Mouse (Mus musculus) embryonic stem cell, embryonic (primary cell): ENCODE measurements around the gene Adamtsl1.

Experiments
- CTCF ChIA-PET, 4 experiments: fragments of 300-600 bp in 2 of 4; fragments of 350-600 bp in 2 of 4; sonication (Branson Sonifier 250); formaldehyde crosslinking; loops; one replicate each; lab custom pipeline; 2022; ENCODE audit warnings: inconsistent platforms in 2 of 4; lab: Charles Lee
- POLR2A ChIA-PET, 4 experiments: fragments of 300-600 bp in 2 of 4; fragments of 350-600 bp in 2 of 4; sonication (Branson Sonifier 250); formaldehyde crosslinking; loops; one replicate each; lab custom pipeline; 2022; ENCODE audit warnings: antibody characterized with exemption in 4 of 4, inconsistent platforms in 1 of 4; lab: Charles Lee

The Adamtsl1 gene

DNA sequence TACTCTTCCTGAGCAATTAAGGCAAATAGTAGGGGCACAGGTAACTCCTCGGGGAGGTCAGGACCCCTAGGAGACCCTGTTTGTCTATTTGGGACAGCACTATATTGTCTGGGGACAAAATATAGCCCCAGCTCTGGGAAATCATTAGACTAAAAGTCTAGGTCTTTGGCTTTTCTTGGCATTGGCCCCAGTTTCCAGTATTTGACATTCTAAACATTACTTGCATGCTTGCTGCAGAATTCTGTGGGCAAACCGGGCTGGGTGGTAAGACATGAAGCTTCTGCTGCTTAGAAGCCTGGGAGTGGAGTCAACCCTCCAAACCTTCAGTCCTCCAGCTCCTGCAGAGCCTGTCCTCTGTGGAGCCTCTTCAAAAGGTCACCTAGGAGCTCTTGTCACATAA is 869.2 kb downstream of the Adamtsl1 start:
- CTCF ChIA-PET, result no interaction called here
- POLR2A ChIA-PET, result no interaction called here

GRCm38 (mm10) chr4:86385121-86385520 is 871.1 kb downstream of the Adamtsl1 start:
- ChIA-PET POLR2A (no interaction called here), CTCF (interaction anchor here in 1 of 4 experiments (1.2 kb wide), 1 partner anchor 160 kb away, joined by 3 read pairs; no protein-coding TSS in a partner anchor)

- POLR2A ChIA-PET, result no interaction called here
- CTCF ChIA-PET, result no interaction called here
Observed at GRCm38 (mm10) chr4:86388430-86388829, 874.5 kb downstream of the Adamtsl1 start.

GRCm38 (mm10) chr4:86391176-86391575 is 877.2 kb downstream of the Adamtsl1 start:
- POLR2A ChIA-PET, result no interaction called here

DNA sequence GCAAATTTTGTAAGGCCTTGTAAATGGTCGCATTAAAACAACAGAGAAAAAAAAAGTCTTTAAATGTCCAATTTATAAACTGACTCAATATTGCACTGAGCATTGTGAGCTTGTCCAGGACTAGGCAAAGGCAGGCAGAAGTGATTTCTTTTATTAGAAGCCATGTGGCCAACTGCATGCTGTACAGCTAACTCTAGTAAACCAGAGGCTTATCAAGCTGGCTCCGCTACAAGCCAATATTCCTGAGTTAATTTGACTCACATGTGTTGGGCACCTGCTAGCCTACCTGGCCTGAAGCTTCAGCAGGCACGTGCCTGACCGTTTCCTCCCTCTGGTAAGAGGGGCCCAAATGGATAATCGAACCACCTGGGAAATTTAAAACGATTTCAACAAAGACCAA is 881.7 kb downstream of the Adamtsl1 start:
- ChIA-PET POLR2A (interaction anchor here in 1 of 4 experiments (0.6 to 1.9 kb wide), 3 partner anchors 12 to 44 kb away, joined by 3 to 5 read pairs (median 3); no protein-coding TSS in a partner anchor), CTCF (no interaction called here)

More at GRCm38 (mm10) chr4:86391176-86391575, 877.2 kb downstream of the Adamtsl1 start:
- CTCF ChIA-PET, result no interaction called here

DNA sequence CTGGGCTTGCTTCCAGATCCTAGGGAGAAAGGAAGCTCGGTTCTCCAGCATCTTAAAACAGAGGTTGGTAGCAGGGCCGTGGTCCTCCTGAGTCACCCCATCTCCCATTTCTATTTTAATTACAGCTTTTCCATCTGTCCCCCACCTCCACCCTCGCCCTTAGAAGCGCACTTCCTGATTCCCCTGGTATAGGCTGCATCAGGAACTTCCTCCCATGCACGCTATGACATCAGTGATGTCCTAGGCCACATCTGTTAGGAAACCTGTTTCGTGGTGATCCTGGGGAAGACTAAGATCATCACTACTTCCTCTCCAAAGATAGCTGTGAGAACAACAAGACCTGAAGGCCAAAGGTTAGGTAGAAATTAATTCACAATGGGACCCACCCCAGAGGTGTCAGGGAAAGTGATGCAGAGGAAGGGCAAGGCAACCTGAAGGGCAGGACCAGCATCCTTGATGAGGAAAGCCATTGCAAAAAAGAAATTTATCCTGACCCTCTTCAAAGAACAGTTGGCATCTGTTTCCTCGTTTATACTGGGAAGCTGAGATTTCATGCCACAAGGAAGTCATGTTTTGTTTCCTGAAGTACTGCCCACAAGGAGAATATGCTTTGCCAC is 882.8 kb downstream of the Adamtsl1 start:
- POLR2A ChIA-PET, result interaction anchor here in 1 of 4 experiments (1.2 to 1.9 kb wide), 2 partner anchors 11 to 29 kb away, joined by 3 to 5 read pairs; no protein-coding TSS in a partner anchor
- CTCF ChIA-PET, result no interaction called here

- CTCF ChIA-PET, result no interaction called here
Observed at GRCm38 (mm10) chr4:86397470-86397869, 883.5 kb downstream of the Adamtsl1 start.

DNA sequence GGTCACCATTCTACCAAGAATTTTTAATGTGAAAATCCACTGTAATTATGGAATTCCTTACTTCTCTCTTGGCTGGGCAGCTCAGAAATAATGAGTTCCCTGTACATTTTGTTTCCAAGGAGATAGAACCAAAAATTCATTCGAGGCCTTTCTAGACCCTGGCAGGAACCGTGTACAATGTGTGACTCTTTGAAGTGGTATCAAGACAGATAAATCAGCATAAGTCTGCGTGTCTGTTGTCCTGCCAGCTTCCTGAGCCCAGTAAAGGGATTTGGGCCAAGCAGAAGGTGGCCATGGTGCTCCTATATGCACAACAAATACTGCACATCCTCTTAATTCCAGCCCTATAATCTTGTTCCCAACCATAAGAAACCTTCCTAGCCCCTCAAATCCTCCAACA is 887.1 kb downstream of the Adamtsl1 start:
- CTCF ChIA-PET, result no interaction called here
- POLR2A ChIA-PET, result no interaction called here

More at GRCm38 (mm10) chr4:86397470-86397869, 883.5 kb downstream of the Adamtsl1 start:
- POLR2A ChIA-PET, result interaction anchor here in 1 of 4 experiments (0.5 to 0.6 kb wide), 2 partner anchors 1078 to 1634 kb away, joined by 3 read pairs; no protein-coding TSS in a partner anchor

- POLR2A ChIA-PET, result interaction anchor here in 1 of 4 experiments (1.7 kb wide), 1 partner anchor 11 kb away, joined by 5 read pairs; no protein-coding TSS in a partner anchor
Observed at GRCm38 (mm10) chr4:86406501-86407199, 892.7 kb downstream of the Adamtsl1 start.

DNA sequence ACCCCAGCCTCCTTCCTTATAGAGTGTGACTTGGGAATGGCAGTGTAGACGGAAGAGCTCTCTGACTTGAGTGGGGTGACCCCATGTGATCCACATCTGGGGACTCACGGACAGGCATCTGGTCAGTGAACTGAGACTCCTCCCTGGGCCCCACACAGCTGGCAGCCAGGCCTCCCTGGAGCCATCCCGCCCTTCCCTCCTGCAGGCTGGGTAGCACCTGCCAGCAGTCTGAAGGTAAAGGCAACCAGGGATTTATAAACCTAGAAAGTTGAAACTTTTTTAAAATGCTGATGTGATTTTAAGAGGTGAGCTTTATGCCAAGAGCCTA is 893.2 kb downstream of the Adamtsl1 start:
- CTCF ChIA-PET, result no interaction called here
- POLR2A ChIA-PET, result interaction anchor here in 1 of 4 experiments (1.7 kb wide), 1 partner anchor 11 kb away, joined by 5 read pairs; no protein-coding TSS in a partner anchor

More at GRCm38 (mm10) chr4:86406501-86407199, 892.7 kb downstream of the Adamtsl1 start:
- CTCF ChIA-PET, result no interaction called here

DNA sequence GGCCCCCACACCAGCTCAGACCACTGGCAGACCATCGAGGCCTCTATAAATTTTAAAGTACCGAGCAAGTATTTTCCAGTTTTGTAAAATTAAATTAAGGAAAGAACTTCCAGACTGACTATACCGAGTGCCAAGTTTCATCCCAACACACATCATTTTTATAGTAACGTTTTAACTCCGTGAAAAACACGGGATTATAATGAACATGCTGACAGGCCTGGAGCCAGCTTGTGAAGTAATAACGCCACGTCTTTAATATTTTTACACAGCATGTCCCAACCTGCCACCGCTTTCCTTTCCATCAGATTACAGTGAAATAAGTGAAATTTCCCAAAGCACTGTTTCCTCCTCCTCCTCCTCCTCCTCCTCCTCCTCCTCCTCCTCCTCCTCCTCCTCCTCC is 894.4 kb downstream of the Adamtsl1 start:
- CTCF ChIA-PET, result interaction anchor here in 2 of 4 experiments (0.6 to 1.4 kb wide), 3 partner anchors 137 to 361 kb away, joined by 3 to 4 read pairs (median 3); no protein-coding TSS in a partner anchor
- POLR2A ChIA-PET, result interaction anchor here in 2 of 4 experiments (0.6 to 1.7 kb wide), 6 partner anchors 9 to 541 kb away, joined by 3 to 5 read pairs (median 4); no protein-coding TSS in a partner anchor

- POLR2A ChIA-PET, result no interaction called here
- CTCF ChIA-PET, result no interaction called here
Observed at GRCm38 (mm10) chr4:86410946-86411345, 897.0 kb downstream of the Adamtsl1 start.

DNA sequence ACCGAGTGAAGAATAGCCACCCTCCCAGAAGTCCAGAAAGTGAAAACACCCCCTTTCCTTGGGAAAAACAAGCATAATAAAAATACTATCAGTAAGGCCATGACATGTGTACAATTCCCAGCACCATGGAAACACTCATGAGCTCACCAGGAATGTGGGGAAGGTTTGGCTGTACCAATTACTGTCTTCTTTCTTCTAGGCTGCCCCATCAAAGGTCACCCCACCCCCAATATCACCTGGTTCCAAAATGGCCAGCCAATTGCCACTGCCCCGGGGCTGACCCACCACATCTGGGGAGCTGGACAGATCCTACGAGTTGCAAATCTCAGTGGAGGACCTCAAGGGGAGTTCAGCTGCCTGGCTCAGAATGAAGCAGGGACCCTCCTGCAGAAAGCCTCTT is 899.4 kb downstream of the Adamtsl1 start:
- ChIA-PET POLR2A (no interaction called here), CTCF (no interaction called here)

- ChIA-PET CTCF (no interaction called here), POLR2A (interaction anchor here in 1 of 4 experiments (1.2 kb wide), 1 partner anchor 10 kb away, joined by 4 read pairs; no protein-coding TSS in a partner anchor)
Observed at GRCm38 (mm10) chr4:86416401-86417025, 902.5 kb downstream of the Adamtsl1 start.

DNA sequence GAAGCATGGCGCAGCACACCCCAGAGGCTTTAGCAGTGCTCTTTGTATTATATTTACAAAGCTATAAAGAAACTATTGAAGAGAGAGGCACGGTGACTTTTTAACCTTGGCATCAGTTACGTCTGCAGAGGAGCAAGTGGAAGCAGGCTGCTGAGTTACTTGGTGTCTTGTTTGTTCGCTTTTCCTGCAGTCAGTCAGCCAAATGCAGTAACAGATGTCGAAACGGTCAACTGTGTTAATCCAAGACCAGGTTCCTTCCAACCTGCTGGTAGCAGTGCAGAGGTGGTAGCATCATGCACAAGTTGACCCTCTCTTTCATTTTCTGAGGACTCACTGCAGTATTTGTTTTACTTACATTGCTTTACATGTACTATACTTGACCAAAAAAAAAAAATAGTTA is 908.6 kb downstream of the Adamtsl1 start:
- POLR2A ChIA-PET, result no interaction called here
- CTCF ChIA-PET, result interaction anchor here in 1 of 4 experiments (0.6 kb wide), 1 partner anchor 362 kb away, joined by 3 read pairs; no protein-coding TSS in a partner anchor

DNA sequence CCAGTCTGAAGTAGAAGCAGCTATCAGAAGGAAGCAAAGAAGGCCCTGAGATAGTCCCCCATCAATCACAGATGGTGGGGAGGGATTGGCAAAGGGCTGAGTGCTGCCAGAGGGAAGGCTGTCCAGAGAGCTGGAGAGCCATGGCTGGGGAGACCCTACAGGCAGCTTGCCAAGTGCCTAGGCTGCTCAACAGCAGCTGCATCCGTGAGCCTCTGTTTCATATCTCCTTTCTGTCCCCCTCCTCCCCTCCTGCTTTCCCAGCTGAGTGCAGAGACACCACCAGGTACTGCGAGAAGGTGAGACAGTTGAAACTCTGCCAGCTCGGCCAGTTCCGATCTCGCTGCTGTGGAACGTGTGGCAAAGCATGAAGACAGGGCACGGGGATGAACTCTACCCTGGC is 911.6 kb downstream of the Adamtsl1 start:
- ChIA-PET POLR2A (interaction anchor here in 2 of 4 experiments (0.5 to 0.7 kb wide), 3 partner anchors 129 to 1594 kb away, joined by 3 to 4 read pairs (median 3); no protein-coding TSS in a partner anchor), CTCF (no interaction called here)

- POLR2A ChIA-PET, result interaction anchor here in 3 of 4 experiments (0.6 to 1.3 kb wide), 4 partner anchors 11 to 711 kb away, joined by 3 to 4 read pairs (median 4); partner anchors contain the start of gene Saxo1 (in 1 of the 3)
- CTCF ChIA-PET, result interaction anchor here in 2 of 4 experiments (0.5 to 1.3 kb wide), 3 partner anchors 119 to 1328 kb away, joined by 3 to 4 read pairs (median 4); no protein-coding TSS in a partner anchor
Observed at GRCm38 (mm10) chr4:86426549-86426948, 912.6 kb downstream of the Adamtsl1 start.

DNA sequence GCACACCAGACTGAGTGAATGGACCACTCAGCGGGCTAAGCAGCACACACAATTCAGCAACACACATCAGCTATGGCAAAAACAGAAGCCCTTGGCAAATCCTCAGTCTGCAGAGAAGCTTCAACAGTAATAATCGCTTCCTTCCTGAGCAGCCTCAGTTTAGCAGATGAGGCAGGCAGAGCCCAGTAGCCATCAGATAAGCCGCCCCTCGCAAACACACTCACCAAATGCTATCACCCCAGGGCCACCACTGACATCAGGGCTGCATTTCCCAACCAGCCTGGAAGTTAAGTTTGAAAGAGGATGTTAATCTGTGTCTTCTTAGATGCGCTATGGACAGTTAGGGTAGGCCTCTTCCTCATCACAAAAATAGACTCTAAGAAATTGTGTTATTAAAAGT is 913.3 kb downstream of the Adamtsl1 start:
- ChIA-PET POLR2A (interaction anchor here in 2 of 4 experiments (0.6 to 1.3 kb wide), 2 partner anchors 11 to 712 kb away, joined by 4 read pairs; no protein-coding TSS in a partner anchor), CTCF (interaction anchor here in 2 of 4 experiments (0.5 to 1.3 kb wide), 2 partner anchors 118 to 136 kb away, joined by 3 to 4 read pairs; no protein-coding TSS in a partner anchor)
